Mouse (Mus musculus) thymus, adult 2 months (tissue): Measurements from ENCODE around the gene Zfand6.

Source experiments
- CTCF ChIP-seq: fragments of 200-500 bp; IDR thresholded peaks from 2 replicates; pipeline ENCODE4 v1.5.1; 2012; ENCODE audit warnings: mild to moderate bottlenecking, control low read depth, low read length, moderate library complexity, borderline replicate concordance; ENCODE audit not compliant: control insufficient read depth, poor library complexity, insufficient read depth; ENCODE audit errors: extremely low read depth
- POLR2A ChIP-seq: fragments of 200-500 bp; IDR thresholded peaks from 2 replicates; pipeline ENCODE4 v1.6.1; 2012; ENCODE audit warnings: mild to moderate bottlenecking, low read length, control low read depth, moderate library complexity; ENCODE audit not compliant: control insufficient read depth, poor library complexity, insufficient read depth; ENCODE audit errors: extremely low read depth

- no peak for TF ChIP-seq CTCF
- TF ChIP-seq POLR2A = no peak
These were observed 93.1 kb downstream of the Zfand6 start for GRCm38 (mm10) chr7:84596633-84597032.
